Mouse (Mus musculus) neutrophil, adult 59 days (primary cell): ENCODE data around the gene Coro6. TPM values are rescaled to one million over a fixed set of nuclear protein-coding genes. Genes with fewer than 3 reads are reported as not detected.

Experiments used
- total RNA-seq, 2 experiments: library from RNA; stranded (reverse); gene quantifications; 1 replicate in 1 of 2; 2 replicates in 1 of 2; pipeline ENCODE4 v1.2.4; 2023

Coro6 gene
- total RNA-seq = under 1 TPM; 0.16 to 0.20 TPM

GRCm38 (mm10) chr11:77462283-77463100 is at the start of gene Coro6:
Coro6 (plus strand) TSS chr11:77462411.

GRCm38 (mm10) chr11:77489591-77490235 is 27.5 kb downstream of the Coro6 start, which contains the start of gene Ankrd13b:
Ankrd13b (minus strand) TSS chr11:77489678.

DNA sequence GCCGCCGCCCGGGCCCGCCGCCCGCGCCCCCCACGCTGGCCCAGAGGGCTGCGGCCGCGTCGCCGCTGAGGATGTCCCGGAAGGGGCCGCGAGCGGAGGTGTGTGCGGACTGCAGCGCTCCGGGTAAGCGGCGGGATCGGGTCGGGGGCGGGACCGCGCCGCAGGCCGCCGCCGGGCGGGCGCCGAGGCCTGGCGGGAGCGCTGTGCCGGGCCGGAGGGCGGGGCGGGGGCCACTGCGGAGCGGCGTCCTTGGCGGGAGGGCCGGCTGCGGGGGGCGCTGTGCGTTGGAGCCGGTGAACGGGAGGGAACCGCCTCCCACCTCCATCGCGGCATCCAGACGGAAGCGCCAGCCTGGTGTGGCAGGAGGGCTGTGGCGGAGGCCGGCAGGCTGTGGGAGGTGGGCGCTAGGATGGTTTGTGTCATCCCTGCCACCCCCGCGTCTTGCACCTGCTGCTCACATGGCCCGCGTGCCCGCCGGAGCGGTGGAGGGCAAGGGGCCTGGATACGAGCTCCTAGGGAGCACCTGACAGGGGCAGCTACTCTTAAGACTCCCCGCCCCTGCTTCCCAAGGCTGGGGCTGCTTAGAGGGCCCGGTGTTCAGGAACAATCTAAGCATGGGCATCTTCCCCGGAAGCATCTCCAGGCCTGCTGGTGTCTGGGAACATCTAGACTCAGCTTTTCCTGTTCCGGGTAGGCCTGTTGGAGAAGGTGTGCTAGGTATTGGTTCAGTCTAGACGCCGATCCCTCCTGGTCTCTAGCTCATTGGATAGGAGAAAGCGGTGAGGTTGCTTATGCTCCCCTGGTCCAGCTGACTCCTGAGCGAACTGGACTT is 31.5 kb downstream of the Coro6 start, which contains the start of gene Git1:
Gene Git1 (plus strand): TSS at position 51 of the 832 bp plus-strand sequence.

DNA sequence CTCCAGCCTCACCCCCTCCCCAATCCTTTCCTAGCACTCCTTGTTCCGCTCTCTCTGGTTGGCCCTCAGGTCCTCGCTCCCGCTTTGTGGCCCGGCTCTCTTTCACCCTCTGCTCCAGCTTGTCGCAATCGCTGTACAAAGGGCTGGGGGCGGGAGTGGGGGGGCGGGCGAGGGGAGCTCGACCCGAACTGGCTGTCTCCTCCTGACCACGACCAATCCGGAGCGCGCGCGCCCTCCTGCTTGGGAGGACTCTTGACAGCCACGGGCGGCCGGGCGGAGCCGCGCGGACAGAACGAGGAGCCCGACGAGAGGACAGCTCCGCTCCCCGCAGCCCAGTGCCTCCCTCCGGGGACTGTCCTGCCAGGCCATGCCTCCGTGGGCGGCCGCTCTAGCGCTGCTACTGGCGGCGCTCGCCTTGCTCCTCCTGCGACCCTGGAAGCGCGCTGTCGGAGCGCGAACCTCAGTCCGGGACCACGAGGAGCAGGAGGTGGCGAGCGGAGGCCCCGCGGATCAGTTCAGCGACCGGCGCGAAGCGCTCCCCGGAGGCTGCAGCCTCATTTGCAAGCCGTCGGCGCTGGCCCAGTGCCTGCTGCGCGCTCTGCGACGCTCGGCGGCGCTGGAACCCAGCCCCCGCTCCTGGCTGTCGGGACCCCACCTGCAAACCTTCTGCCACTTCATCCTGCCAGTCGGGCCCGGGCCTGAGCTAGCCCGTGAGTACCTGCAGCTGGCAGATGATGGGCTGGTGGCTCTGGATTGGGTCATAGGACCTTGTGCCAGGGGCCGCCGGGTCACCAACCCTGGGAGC is 52.8 kb downstream of the Coro6 start, which contains the start of gene Abhd15:
Gene Abhd15 (plus strand): TSS at position 290 of the 805 bp plus-strand sequence.

DNA sequence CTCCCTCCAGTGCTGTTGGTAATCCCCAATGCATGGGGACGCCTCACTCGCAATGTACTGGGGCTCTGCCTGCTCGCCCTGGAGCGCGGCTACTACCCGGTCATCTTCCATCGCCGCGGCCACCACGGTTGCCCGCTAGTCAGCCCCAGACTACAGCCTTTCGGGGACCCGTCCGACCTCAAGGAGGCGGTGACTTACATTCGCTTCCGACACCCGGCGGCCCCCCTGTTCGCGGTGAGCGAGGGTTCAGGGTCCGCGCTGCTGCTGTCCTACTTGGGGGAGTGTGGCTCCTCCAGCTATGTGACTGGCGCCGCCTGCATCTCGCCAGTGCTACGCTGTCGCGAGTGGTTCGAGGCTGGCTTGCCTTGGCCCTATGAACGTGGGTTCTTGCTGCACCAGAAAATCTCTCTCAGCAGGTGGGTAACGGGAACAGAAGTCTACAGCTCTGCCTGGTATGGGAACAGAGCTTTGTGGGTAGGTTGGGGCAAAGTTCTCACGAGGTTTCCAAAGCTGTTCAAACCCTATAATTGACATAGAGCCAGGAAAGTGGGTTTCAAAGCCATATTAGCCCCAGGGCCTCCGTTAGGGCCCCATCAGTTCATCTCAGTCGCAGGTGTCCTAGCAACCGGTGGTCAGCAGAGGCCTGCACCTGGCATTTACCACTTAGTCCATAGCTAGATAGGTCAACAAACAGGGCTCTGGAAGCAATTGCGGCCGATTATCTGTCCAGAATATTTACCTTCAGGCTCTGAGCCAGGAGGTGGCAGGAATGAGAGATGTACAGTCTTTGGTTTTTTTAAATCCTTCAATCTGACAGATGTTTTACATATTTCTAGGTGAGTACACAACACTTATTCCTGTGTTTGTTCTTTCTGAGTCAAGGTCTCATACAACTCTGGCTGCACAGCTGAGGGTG is 53.7 kb downstream of the Coro6 start, which contains the start of gene Trp53i13:
Gene Trp53i13 (minus strand): TSS at position 344 of the 916 bp plus-strand sequence.

GRCm38 (mm10) chr11:77519043-77519442 is 56.8 kb downstream of the Coro6 start, which contains the start of gene Gm10392:
Gm10392 (minus strand) TSS chr11:77519198.

Other genes with a start within 250 kb of the Coro6 start
- 100 to 1,000 TPM; 161 TPM for gene Ssh2, start 246.1 kb upstream of the Coro6 start, total RNA-seq
- gene Ankrd13b, start 27.3 kb downstream of the Coro6 start, total RNA-seq = 1 to 10 TPM; 2.0 to 2.6 TPM
- 10 to 100 TPM; 26.2 to 30.8 TPM for gene Git1, start 31.2 kb downstream of the Coro6 start, total RNA-seq
- gene Abhd15, start 52.7 kb downstream of the Coro6 start, total RNA-seq = 10 to 100 TPM; 10.3 to 16.9 TPM
- gene Trp53i13, start 53.6 kb downstream of the Coro6 start, total RNA-seq = 10 to 100 TPM in 1 of 2 experiments, 1 to 10 TPM in 1; 9.1 to 10.1 TPM
- gene Gm10392, start 56.8 kb downstream of the Coro6 start, total RNA-seq = 1 to 10 TPM; 1.4 to 1.5 TPM
- gene Taok1, start 145.4 kb downstream of the Coro6 start, total RNA-seq = 10 to 100 TPM; 38.5 to 40.1 TPM
- gene Nufip2, start 223.7 kb downstream of the Coro6 start, total RNA-seq = 10 to 100 TPM; 78.3 to 87.0 TPM